Mouse (Mus musculus): ENCODE measurements at regions not wholly inside any gene's neighbourhood (a gene's known extent, or its start where the extent isn't known, plus 50 kb on each side); places are given as distances from the start of the nearest gene placed in this dataset.
A peak's percentile ranks its signal among the peaks of the same experiment; 100 is the strongest.
"Not testable (repeated sequence)": the region's sequence is repeated elsewhere in the genome, so short reads cannot be mapped to it uniquely, and the experiment has no call there.

GRCm38 (mm10) chrX:170809909-170810308 lies 137.5 kb downstream of the Asmt start:
- DNase-seq (ENCODE audit: low spot score), result not testable (repeated sequence)

DNA sequence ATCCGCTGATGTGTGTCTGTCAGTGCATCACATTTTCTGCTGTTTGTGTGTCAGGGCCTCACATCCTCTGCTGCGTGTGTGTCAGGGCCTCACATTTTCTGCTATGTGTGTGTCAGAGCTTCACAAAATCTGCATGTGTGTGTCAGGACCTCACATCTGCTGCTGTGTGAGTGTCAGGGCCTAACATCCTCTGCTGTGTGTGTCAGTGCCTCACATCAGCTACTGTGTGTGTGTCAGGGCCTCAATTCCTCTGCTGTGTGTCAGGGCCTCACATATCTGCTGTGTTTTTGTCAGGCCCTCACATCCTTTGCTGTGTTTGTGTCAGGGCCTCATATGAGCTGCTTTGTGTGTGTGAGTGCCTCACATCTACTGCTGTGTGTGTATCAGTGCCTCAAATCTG lies 142.9 kb downstream of the Asmt start:
- peak; percentile 3 for DNase-seq (ENCODE audit: low spot score)

GRCm38 (mm10) chrX:170841108-170841507 lies 168.7 kb downstream of the Asmt start:
- DNase-seq (ENCODE audit: low spot score), result peak; percentile 2

DNA sequence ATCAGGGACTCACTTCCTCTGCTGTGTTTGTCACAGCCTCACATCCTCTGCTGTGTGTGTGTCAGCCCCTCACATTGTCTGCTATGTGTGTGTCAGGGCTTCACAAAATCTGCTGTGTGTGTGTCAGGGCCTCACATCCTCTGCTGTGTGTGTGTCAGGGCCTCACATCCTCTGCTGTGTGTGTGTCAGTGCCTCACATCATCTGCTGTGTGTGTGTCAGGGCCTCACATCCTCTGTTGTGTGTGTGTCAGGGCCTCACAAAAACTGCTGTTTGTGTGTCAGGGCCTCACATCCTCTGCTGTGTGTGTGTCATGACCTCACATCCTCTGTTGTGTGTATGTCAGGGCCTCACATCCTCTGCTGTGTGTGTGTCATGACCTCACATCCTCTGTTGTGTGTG lies 169.1 kb downstream of the Asmt start:
- DNase-seq (ENCODE audit: low spot score), result peak; percentile 1

DNA sequence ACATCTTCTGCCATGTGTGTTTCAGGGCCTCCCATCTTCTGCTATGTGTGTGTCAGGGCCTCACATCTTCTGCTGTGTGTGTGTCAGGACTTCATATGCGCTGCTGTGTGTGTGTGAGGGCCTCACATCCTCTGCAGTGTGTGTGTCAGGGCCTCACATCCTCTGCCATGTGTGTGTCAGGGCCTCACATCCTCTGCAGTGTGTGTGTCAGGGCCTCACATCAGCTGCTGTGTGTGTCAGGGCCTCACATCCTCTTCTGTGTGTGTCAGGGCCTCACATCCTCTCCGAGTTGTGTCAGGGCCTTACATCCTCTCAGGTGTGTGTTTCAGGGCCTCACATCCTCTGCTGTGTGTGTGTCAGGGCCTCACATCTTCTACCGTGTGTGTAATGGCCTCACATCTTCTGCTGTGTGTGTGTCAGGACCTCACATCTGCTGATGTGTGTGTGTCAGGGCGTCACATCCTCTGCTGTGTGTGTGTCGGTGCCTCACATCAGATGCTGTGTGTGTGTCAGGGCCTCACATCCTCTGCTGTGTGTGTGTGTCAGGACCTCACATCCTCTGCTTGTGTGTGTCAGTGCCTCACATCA lies 170.5 kb downstream of the Asmt start:
- DNase-seq (ENCODE audit: low spot score), result peak; percentile 1

DNA sequence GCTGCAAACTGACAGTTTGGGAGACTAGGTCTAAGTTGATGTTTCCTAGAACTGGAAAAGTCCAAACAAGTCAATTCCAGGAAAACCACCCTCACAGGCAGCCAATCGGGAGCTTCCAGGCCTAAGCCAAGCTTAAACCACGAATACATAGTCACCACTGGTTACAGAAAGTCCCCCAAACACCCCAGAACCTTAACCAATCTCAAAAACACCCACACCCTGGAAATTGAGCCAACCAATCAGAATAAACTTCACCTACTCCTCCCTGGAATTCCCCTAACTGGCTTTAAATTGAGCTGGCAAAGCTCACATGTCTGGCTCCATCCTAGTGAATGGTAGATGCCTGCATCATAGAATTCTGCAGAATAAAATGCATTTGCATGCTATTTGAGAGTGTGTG lies 204.2 kb downstream of the Asmt start:
- not testable (repeated sequence) for DNase-seq (ENCODE audit: low spot score)

DNA sequence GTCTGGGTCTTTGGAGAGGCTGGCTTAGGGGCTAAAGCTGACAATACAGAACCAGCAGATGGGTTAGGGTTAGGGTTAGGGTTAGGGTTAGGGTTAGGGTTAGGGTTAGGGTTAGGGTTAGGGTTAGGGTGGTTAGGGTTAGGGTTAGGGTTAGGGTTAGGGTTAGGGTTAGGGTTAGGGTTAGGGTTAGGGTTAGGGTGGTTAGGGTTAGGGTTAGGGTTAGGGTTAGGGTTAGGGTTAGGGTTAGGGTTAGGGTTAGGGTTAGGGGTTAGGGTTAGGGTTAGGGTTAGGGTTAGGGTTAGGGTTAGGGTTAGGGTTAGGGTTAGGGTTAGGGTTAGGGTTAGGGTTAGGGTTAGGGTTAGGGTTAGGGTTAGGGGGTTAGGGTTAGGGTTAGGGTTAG lies 208.4 kb downstream of the Asmt start:
- not testable (repeated sequence) for DNase-seq (ENCODE audit: low spot score)
